Mouse (Mus musculus) frontal cortex, postnatal 36 days (tissue): ENCODE measurements at regions not wholly inside any gene's neighbourhood (a gene's known extent, or its start where the extent isn't known, plus 50 kb on each side); places are given as distances from the start of the nearest gene placed in this dataset.

Experiments used
- DNase-seq, 2 experiments: peaks; one replicate each; pipeline ENCODE4 v3.0.0; 2022; ENCODE audit warnings: low spot score in 2 of 2

GRCm38 (mm10) chr1:126918876-126919275 is 88.3 kb upstream of the Nckap5 start:
- DNase-seq = no peak

- DNase-seq = no peak
Measured at GRCm38 (mm10) chr1:126917872-126918271, 87.3 kb upstream of the Nckap5 start.

DNA sequence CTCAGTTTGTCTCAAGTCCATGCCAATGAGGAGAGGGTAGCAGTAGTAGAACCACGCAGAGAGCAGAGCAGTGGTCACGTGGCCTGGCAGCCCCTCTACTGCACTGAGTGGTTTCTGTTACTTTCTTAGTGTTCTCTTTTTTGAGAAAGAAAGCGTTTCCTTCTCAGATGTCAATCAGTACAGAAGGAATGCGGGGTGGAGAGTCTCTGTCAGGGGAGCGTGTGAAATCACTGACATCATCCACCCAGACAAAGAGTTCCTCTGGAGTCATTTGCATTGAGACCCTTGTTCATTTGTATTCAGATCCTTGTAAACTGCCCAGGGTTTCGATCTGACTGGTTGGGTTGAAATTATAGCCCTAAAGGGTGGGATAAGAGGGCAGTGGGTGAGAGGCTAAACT is 85.8 kb upstream of the Nckap5 start:
- no peak for DNase-seq

DNA sequence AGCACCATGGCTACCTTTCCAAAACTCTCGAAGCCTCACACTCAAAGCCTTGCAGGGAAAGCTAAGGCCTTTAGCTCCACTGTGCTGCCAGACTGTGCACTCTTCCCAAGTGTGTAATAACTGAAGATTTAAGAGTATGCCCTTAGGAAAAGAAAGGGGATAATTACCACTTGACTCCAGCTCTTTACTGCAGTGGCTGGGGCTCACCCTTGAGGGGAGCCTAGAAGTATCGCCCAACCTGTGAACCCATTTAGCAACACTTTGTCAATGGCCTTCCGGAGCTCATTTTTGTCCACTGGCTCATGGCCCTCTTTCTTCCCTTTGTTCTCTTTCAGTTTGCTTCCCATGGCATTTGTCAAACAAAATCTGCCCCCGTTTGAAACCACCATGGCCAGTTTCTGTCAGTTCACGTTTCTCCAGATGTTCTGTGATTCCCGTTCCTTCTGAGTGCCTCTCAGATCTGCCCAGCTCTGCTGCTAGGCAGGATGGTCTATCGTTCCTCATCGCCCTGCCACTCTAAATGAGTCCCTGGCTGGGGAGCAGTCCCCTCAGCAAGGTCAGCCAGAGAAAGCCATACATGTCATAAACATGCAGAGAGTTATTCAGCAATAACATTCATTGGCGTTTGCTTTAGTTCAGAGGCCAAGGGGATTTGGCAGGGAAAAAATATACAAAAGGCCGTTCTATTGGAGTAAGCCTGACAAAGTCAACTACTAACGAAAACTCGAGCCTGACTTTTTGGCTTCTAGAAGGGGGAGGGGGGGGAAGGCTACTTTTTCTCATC is 80.9 kb upstream of the Nckap5 start:
- DNase-seq = no peak

DNA sequence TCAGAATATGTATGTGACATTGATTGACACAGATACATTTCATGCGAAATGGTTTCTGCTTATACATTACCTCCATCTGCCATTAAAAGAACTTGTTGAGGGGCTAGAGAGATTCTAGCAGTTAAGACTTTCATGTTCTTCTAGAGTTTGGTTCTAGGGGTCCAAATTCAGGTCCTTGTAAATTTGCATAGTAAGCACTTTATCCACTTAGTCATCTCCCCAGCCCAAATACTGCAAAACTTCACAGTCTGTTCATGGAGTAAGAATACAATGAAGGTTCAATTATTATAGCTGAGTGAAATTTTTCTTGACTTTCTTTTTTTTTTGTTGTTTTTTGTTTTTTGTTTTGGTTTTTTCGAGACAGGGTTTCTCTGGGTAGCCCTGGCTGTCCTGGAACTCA is 76.8 kb upstream of the Nckap5 start:
- DNase-seq = no peak

DNA sequence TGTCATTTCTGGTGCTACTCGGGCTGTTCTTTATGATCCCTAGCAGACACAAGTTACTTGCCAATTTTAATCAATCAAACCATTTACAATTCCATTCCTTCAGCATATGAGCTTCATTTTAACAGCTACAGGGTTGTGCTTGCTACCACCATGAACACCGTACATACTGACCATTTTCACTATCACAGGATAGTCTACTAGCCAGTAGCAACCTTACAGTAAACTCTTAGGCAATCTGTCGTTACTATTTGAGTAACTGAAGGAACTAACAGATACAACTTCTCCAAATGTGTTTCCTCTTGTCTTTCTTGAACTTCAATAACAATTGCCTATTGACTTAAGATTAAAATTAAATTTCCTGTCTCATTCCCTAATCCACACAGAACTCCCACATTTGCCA is 67.9 kb upstream of the Nckap5 start:
- DNase-seq = no peak

DNA sequence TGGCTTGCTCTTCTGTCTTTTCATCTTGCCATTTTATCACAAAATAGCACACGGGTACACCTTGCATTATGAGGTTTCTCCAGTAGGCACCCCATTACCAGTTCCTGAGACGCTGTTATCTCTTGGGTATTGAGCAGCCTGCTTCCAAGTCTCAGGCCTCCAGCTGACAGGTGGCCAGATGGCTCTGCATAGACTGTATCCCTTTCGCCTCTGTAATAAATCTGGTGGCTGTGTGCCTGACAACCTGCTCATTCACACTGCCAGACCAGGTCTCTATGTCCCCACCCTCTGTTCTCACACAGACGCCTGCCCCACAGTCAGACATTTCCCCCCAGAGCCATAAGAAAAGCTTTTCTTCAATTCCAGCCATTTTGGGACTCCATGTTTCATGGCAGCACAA is 66.3 kb upstream of the Nckap5 start:
- no peak for DNase-seq

DNA sequence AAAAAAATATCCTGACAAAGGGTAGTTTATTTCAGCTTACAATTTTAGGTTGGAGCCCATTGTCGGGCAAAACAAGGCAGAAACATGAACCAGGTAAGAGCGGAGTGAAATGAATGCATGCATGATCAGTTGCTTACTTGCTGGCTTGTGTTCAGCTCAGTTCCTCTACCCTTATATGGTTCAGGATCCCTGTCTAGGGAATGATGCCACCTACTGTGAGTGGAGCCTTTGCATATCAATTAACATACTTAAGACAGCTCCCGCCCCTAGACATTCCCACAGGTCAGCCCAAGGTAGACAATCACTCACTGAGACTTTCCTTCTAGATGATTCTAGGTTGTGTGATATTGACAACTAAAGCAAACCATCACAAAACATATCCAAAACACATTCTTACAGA is 50.2 kb upstream of the Nckap5 start:
- DNase-seq = no peak
